Mouse (Mus musculus) hindbrain, postnatal 0 days (tissue): ENCODE measurements around the gene Rarres2. TPM values are rescaled to one million over a fixed set of nuclear protein-coding genes. Genes with fewer than 3 reads are reported as not detected.

Experiments used
- ATAC-seq: fragments of 200-750 bp; cut with Nextera tagmentation; 2 replicates; pipeline ENCODE4 v1.8.0; 2017; ENCODE audit warnings: mild to moderate bottlenecking, moderate TSS enrichment, moderate library complexity
- DNase-seq: peaks from one replicate; pipeline ENCODE4 v3.0.0-alpha.2; 2015; ENCODE audit warnings: low spot score
- H3K27ac ChIP-seq: fragments of 300-500 bp; sonication (generic); 2 replicates; pipeline ENCODE4 v1.5.1; 2014; ENCODE audit warnings: mild to moderate bottlenecking
- H3K27me3 ChIP-seq: fragments of 300-500 bp; sonication (generic); 2 replicates; pipeline ENCODE4 v1.6.1; 2014; ENCODE audit warnings: low read length, mixed read lengths; ENCODE audit not compliant: insufficient read depth
- H3K36me3 ChIP-seq: fragments of 300-500 bp; sonication (generic); 2 replicates; pipeline ENCODE4 v1.6.1; 2014; ENCODE audit warnings: low read length, mixed read lengths; ENCODE audit not compliant: insufficient read depth
- H3K4me1 ChIP-seq: fragments of 300-500 bp; sonication (generic); 2 replicates; pipeline ENCODE4 v1.6.1; 2014; ENCODE audit warnings: antibody characterized with exemption, low read length, mixed read lengths; ENCODE audit not compliant: insufficient read depth
- H3K4me2 ChIP-seq: fragments of 300-500 bp; sonication (generic); 2 replicates; pipeline ENCODE4 v1.6.1; 2014; ENCODE audit warnings: low read depth, mild to moderate bottlenecking, low read length, moderate library complexity, mixed read lengths
- H3K4me3 ChIP-seq: fragments of 300-500 bp; sonication (generic); 2 replicates; pipeline ENCODE4 v1.5.1; 2014; ENCODE audit warnings: low read length
- H3K9ac ChIP-seq: fragments of 300-500 bp; sonication (generic); replicated peaks from 2 replicates; pipeline ENCODE4 v1.6.1; 2014; ENCODE audit warnings: mild to moderate bottlenecking, low read length, moderate library complexity, mixed read lengths
- H3K9me3 ChIP-seq: fragments of 300-500 bp; sonication (generic); 2 replicates; pipeline ENCODE4 v1.6.1; 2016; ENCODE audit warnings: low read length, mixed read lengths
- CTCF ChIP-seq: IDR thresholded peaks from 2 replicates; pipeline ENCODE4 v1.5.1; 2016; ENCODE audit warnings: antibody characterized with exemption, control low read depth, low read depth
- WGBS: fragments of 180-500 bp; shearing (Covaris S2); extraction: QIAGEN DNeasy Blood & Tissue Kit; methylation state at CpG from one replicate; pipeline ENCODE4 v1.1.7; 2014; 5-methylcytosine and 5-hydroxymethylcytosine counted together
- polyA plus RNA-seq: library from polyadenylated mRNA; unstranded; fragments of >200 nt; fragmentation: Nextera tagmentation; extraction: Ambion mirVana; gene quantifications from 2 replicates; pipeline ENCODE4 v1.2.1, GENCODE M21; 2015
- total RNA-seq: library from RNA; depleted of rRNA; stranded (reverse); fragments of >200 nt; gene quantifications from 2 replicates; pipeline ENCODE4 v1.2.3, GENCODE M21; 2014

Rarres2 gene
- total and polyA plus RNA-seq, 2 experiments from 2014 or later = 4.3 to 10.4 TPM

DNA sequence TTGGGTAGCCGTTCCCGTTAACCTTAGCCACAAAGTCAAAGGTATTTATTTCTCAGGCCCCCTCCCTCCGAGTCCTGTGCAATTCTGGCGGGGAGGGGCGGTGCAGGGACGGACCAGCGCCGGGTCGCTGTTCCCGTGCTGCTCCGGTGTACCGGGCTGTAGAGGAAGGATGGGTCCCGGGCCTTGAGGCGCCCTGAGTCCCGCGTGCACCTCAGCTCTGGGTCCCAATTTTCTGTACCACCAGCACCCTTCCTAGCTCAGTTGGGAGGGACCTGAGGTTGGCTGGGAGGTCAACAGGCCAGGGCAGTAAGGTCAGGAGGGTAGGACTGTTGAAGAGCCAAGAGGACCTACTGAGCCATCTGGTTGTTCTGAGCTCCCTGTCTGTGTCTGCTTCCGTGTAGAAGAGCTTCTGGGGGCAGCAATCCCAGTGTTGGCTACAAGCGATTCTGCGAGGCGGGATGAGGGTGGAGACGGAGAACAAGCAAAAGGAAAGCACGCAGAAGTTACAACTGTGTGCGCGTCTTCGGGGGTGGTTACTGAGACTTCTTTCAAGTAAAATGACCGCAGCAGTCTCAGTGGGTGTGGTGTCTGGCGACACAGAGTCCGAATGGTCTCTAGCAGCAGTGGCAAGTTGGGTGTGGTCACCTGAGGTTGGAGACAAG is 29.6 kb upstream of the Rarres2 start:
- Histone ChIP-seq H3K27ac (peak overlapping the region; percentile 94), H3K4me2 (peak overlapping the region; percentile 99), H3K36me3 (peaks cover 27% of the 10 kb centered on the region), H3K9ac (peak overlapping the region; percentile 83), H3K9me3 (0 out of 2 replicates have a peak, but pooled peaks cover under 1% of the 10 kb centered on the region), H3K27me3 (no peaks in the 10 kb centered on the region), H3K4me1 (peaks cover 8% of the 10 kb centered on the region), H3K4me3 (peak overlapping the region; percentile 74)
- ATAC-seq = peak; percentile 86; the same call in 1 of the 2 replicates
- DNase-seq = peak; percentile 52
- WGBS = under 1% methylated on average over 28 of the region's 28 CpGs
- no peak for TF ChIP-seq CTCF

DNA sequence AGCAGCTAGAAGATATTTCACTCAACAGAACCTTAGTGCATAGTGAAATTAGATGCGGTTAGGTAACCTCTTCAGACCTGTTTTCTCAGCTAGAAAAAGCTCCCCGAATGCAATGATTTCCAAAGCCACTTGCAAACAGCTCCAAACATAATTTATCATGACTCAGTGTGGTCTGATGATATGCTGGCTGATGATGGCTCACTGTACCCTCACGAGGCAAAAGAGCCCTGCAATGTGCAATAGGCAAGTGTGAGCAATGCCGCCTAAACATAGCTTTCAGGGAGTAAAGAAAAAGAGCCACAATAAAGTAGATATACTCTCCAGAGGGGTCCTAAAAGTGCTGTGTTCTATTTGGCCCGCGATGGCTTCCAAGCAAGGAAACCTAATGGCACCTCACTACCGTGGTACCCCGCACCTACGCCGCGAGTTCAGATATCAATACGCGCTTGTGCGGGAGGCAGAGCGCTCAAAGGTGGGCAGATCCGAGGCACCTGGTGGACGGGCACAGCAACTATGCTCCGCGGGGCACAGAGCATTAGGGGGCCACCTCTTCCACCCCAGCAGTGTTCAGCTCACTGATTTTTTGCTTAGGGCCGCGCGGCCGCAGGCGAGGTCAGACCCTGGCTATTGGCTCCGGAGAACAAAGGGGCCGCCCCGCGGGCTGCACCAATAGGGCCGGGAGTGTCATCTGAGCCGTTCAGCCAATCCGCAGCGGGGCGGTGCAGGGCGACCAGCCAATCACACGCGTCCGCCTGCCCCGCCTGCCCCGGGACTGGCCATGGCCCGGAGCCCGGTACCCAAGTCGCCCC is 28.9 kb upstream of the Rarres2 start, which contains the start of gene Zfp775:
TSS of gene Zfp775 (plus strand) at position 793 of the 809 bp plus-strand sequence.
- H3K4me2 ChIP-seq = peak within 1 kb of the TSS; percentile 99
- DNase-seq (peak; percentile 97), ATAC-seq (peak; percentile 99)
- H3K27me3 ChIP-seq = no peaks in the 10 kb centered on the region
- peaks cover 34% of the 10 kb centered on the region for H3K36me3 ChIP-seq
- peak; percentile 43 for TF ChIP-seq CTCF
- peaks cover 8% of the 10 kb centered on the region for H3K4me1 ChIP-seq
- WGBS = 3% methylated on average over 42 of the region's 42 CpGs
- 0 out of 2 replicates have a peak, but pooled peaks cover 3% of the 10 kb centered on the region for H3K9me3 ChIP-seq
- H3K4me3 ChIP-seq = peak within 1 kb of the TSS; percentile 74
- peak within 1 kb of the TSS; percentile 83 for H3K9ac ChIP-seq
- H3K27ac ChIP-seq = peak within 1 kb of the TSS; percentile 94

DNA sequence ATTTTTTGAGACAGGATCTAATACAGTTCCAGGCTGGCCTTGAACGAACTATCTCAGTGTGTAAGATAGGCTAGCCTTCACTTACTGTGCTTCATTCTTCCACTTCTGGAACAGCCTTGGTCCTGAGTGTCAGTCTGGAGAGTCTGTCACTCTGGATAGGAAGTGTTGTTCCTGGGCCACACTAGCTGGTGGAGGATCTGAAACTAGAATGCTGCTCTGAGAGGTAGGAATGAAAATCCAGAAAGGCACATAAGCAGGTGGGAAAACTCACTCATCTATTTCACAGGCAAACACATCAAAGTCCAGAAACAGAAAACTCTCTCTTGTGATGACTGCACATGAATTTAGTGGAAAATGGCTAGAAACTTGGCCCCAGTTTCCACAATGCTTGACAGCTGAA is 28.0 kb upstream of the Rarres2 start:
- Histone ChIP-seq H3K4me1 (peaks cover 8% of the 10 kb centered on the region), H3K36me3 (peaks cover 39% of the 10 kb centered on the region), H3K27ac (peak overlapping the region; percentile 94; the same call in 1 of the 2 replicates), H3K4me2 (no peak overlapping the region), H3K4me3 (no peak overlapping the region), H3K27me3 (no peaks in the 10 kb centered on the region), H3K9me3 (0 out of 2 replicates have a peak, but pooled peaks cover 3% of the 10 kb centered on the region), H3K9ac (no peak overlapping the region)
- no peak for TF ChIP-seq CTCF
- no peak for ATAC-seq
- no peak for DNase-seq
- 100% methylated on average over 1 of the region's 1 CpGs for WGBS

DNA sequence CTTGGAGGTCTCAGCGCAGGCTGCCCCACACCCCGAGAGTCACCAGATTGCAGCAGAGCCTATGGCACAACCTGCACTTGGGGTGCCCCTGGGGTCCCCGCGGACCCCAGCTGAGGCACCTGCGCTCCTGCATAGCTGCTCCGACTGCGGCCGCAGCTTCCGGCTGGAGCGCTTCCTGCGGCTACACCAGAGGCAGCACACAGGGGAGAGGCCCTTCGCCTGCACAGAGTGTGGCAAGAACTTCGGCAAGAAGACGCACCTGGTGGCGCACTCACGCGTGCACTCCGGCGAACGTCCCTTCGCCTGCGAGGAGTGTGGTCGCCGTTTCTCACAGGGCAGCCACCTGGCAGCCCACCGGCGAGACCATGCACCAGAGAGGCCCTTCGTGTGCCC is 24.6 kb upstream of the Rarres2 start:
- WGBS = 93% methylated on average over 27 of the region's 27 CpGs
- H3K4me1 ChIP-seq = peaks cover 15% of the 10 kb centered on the region

DNA sequence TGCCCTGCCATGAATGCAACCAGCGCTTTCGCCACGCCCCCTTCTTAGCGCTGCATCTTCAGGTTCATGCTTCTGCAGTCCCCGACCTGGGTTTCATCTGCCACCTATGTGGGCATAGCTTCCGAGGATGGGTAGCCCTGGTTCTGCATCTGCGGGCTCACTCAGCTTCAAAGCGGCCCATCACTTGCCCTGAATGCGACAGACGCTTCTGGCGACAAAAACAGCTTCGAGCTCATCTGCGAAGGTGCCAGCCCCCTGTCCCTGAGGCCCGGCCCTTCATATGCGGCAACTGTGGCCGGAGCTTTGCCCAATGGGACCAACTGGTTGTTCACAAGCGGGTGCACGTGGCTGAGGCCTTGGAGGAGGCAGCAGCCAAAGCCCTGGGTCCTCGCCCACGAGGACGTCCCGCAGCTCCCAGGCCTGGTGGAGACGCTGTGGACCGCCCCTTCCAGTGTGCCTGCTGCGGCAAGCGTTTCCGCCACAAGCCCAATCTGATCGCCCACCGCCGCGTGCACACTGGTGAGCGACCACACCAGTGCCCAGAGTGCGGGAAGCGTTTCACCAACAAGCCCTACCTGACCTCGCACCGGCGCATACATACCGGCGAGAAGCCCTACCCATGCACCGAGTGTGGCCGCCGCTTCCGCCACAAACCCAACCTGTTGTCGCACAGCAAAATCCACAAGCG is 24.1 kb upstream of the Rarres2 start:
- H3K4me2 ChIP-seq = no peak overlapping the region
- TF ChIP-seq CTCF = no peak
- 97% methylated on average over 45 of the region's 45 CpGs for WGBS
- H3K9me3 ChIP-seq = 0 out of 2 replicates have a peak, but pooled peaks cover 3% of the 10 kb centered on the region
- no peak overlapping the region for H3K9ac ChIP-seq
- ATAC-seq (no peak), DNase-seq (no peak)
- no peak overlapping the region for H3K4me3 ChIP-seq
- no peaks in the 10 kb centered on the region for H3K27me3 ChIP-seq
- no peak overlapping the region for H3K27ac ChIP-seq
- peaks cover 39% of the 10 kb centered on the region for H3K36me3 ChIP-seq
- peaks cover 15% of the 10 kb centered on the region for H3K4me1 ChIP-seq

More for the DNA sequence above, 24.6 kb upstream of the Rarres2 start:
- peaks cover 39% of the 10 kb centered on the region for H3K36me3 ChIP-seq
- H3K27ac ChIP-seq = no peak overlapping the region
- DNase-seq (no peak), ATAC-seq (no peak)
- H3K4me3 ChIP-seq = no peak overlapping the region
- H3K9ac ChIP-seq = no peak overlapping the region
- no peak overlapping the region for H3K4me2 ChIP-seq
- no peaks in the 10 kb centered on the region for H3K27me3 ChIP-seq
- no peak for TF ChIP-seq CTCF
- H3K9me3 ChIP-seq = 0 out of 2 replicates have a peak, but pooled peaks cover 3% of the 10 kb centered on the region

DNA sequence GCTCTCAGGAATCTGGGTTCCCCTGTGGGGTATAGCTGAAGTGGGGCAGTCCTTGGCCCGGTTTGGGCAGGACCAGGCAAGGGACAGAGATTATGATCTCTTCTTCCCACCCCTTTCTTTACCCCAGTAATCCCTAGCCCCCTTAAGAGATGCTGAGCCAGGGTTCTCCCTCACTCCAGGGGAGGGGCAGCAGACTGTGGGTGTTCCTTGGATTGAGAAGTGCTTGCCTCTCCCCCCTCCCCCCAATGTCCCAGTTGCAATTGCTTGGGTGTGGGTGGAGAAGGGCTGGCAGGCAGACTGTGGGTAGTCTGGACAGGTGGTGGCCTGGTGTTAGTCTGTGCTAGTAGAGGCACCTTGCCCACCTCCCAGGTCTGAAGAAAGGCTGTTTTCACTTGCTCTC is 22.7 kb upstream of the Rarres2 start:
- Histone ChIP-seq H3K4me2 (peak overlapping the region; percentile 85), H3K36me3 (peaks cover 39% of the 10 kb centered on the region), H3K4me1 (peaks cover 10% of the 10 kb centered on the region; the same call in 1 of the 2 replicates), H3K4me3 (peak overlapping the region; percentile 69), H3K27me3 (no peaks in the 10 kb centered on the region), H3K9ac (peak overlapping the region; percentile 93; the same call in 1 of the 2 replicates), H3K9me3 (0 out of 2 replicates have a peak, but pooled peaks cover 3% of the 10 kb centered on the region), H3K27ac (peak overlapping the region; percentile 98; the same call in 1 of the 2 replicates)
- ATAC-seq (no peak), DNase-seq (no peak)
- 71% methylated on average over 1 of the region's 1 CpGs for WGBS
- no peak for TF ChIP-seq CTCF
